Mouse (Mus musculus) brown adipose tissue, adult 24 weeks (tissue): ENCODE results near the gene Lrch4. TPM values are rescaled to one million over a fixed set of nuclear protein-coding genes. Genes with fewer than 3 reads are reported as not detected.

ENCODE experiments used
- H3K27ac ChIP-seq: fragments of 200-500 bp; replicated peaks from 2 replicates; pipeline ENCODE4 v1.5.1; 2012; ENCODE audit warnings: low read depth, mild to moderate bottlenecking, low read length
- H3K4me1 ChIP-seq: fragments of 200-500 bp; 2 replicates; pipeline ENCODE4 v1.6.1; 2012; ENCODE audit warnings: low read length, mixed read lengths; ENCODE audit not compliant: control insufficient read depth, insufficient read depth, insufficient read length
- H3K4me3 ChIP-seq: fragments of 200-500 bp; 2 replicates; pipeline ENCODE4 v1.5.1; 2012; ENCODE audit warnings: low read depth, mild to moderate bottlenecking, low read length, moderate library complexity; ENCODE audit not compliant: insufficient read depth
- polyA plus RNA-seq: library from polyadenylated mRNA; stranded (reverse); fragments of >200 nt; gene quantifications from 2 replicates; pipeline ENCODE4 v1.2.4, GENCODE M21; 2012; ENCODE audit not compliant: missing spikeins, insufficient read depth, insufficient read length

Lrch4 gene
- polyA plus RNA-seq, 1 experiment: 13.6 TPM

GRCm38 (mm10) chr5:137631171-137631570, 2.2 kb downstream of the Lrch4 start:
- H3K4me1 ChIP-seq: peaks cover 16% of the 10 kb centered on the region
- peak overlapping the region; percentile 82 for H3K4me3 ChIP-seq
- H3K27ac ChIP-seq: peak overlapping the region; percentile 78

GRCm38 (mm10) chr5:137631591-137631990, 2.7 kb downstream of the Lrch4 start:
- peaks cover 16% of the 10 kb centered on the region for H3K4me1 ChIP-seq
- peak overlapping the region; percentile 82 for H3K4me3 ChIP-seq
- H3K27ac ChIP-seq: peak overlapping the region; percentile 78

- H3K27ac ChIP-seq: no peak overlapping the region
- H3K4me3 ChIP-seq: no peak overlapping the region
- H3K4me1 ChIP-seq: peaks cover 16% of the 10 kb centered on the region
These were observed 4.6 kb downstream of the Lrch4 start for GRCm38 (mm10) chr5:137633397-137634084.

GRCm38 (mm10) chr5:137639472-137639871, 10.6 kb downstream of the Lrch4 start:
- Histone ChIP-seq H3K27ac (no peak overlapping the region), H3K4me1 (0 out of 2 replicates have a peak, but pooled peaks cover 2% of the 10 kb centered on the region), H3K4me3 (no peak overlapping the region)

GRCm38 (mm10) chr5:137641054-137641453, 12.1 kb downstream of the Lrch4 start, which contains the start of gene Sap25:
TSS of gene Sap25 (plus strand) at chr5:137641334.
- H3K4me3 ChIP-seq: no peak within 1 kb of the TSS

GRCm38 (mm10) chr5:137642886-137643285, 14.0 kb downstream of the Lrch4 start:
- Histone ChIP-seq H3K4me3 (no peak overlapping the region), H3K4me1 (0 out of 2 replicates have a peak, but pooled peaks cover 2% of the 10 kb centered on the region), H3K27ac (no peak overlapping the region)

More at GRCm38 (mm10) chr5:137641054-137641453, 12.1 kb downstream of the Lrch4 start, which contains the start of gene Sap25:
- 0 out of 2 replicates have a peak, but pooled peaks cover 2% of the 10 kb centered on the region for H3K4me1 ChIP-seq
- H3K27ac ChIP-seq: no peak within 1 kb of the TSS

- Histone ChIP-seq H3K4me1 (peaks cover 7% of the 10 kb centered on the region; the same call in 1 of the 2 replicates), H3K27ac (peak overlapping the region; percentile 48; the same call in 1 of the 2 replicates), H3K4me3 (peak overlapping the region; percentile 72)
These were observed 15.6 kb downstream of the Lrch4 start for GRCm38 (mm10) chr5:137644484-137644883.

- Histone ChIP-seq H3K27ac (peak overlapping the region; percentile 35), H3K4me1 (peaks cover 7% of the 10 kb centered on the region; the same call in 1 of the 2 replicates), H3K4me3 (peak overlapping the region; percentile 72)
These were observed 16.2 kb downstream of the Lrch4 start for GRCm38 (mm10) chr5:137645091-137645651.

GRCm38 (mm10) chr5:137645652-137646091, 16.8 kb downstream of the Lrch4 start, which contains the start of gene Irs3:
TSS of gene Irs3 (minus strand) at chr5:137645714.
- H3K4me3 ChIP-seq: peak within 1 kb of the TSS; percentile 72
- peaks cover 7% of the 10 kb centered on the region; the same call in 1 of the 2 replicates for H3K4me1 ChIP-seq
- peak within 1 kb of the TSS; percentile 35 for H3K27ac ChIP-seq

- Histone ChIP-seq H3K27ac (no peak overlapping the region), H3K4me1 (peaks cover 9% of the 10 kb centered on the region; the same call in 1 of the 2 replicates), H3K4me3 (no peak overlapping the region)
These were observed 19.1 kb downstream of the Lrch4 start for GRCm38 (mm10) chr5:137647827-137648601.

GRCm38 (mm10) chr5:137649251-137649650, 20.3 kb downstream of the Lrch4 start:
- Histone ChIP-seq H3K4me1 (peaks cover 6% of the 10 kb centered on the region; the same call in 1 of the 2 replicates), H3K4me3 (0 out of 2 replicates have a peak overlapping the region, but pooled peaks have one; percentile 26), H3K27ac (peak overlapping the region; percentile 98)

GRCm38 (mm10) chr5:137649669-137650571, 21.0 kb downstream of the Lrch4 start:
- peak overlapping the region; percentile 98 for H3K27ac ChIP-seq
- peak overlapping the region; percentile 26 for H3K4me3 ChIP-seq
- H3K4me1 ChIP-seq: peaks cover 6% of the 10 kb centered on the region; the same call in 1 of the 2 replicates

GRCm38 (mm10) chr5:137652474-137652873, 23.6 kb downstream of the Lrch4 start:
- peaks cover 6% of the 10 kb centered on the region; the same call in 1 of the 2 replicates for H3K4me1 ChIP-seq
- peak overlapping the region; percentile 57 for H3K27ac ChIP-seq
- no peak overlapping the region for H3K4me3 ChIP-seq

- no peak overlapping the region for H3K27ac ChIP-seq
- peaks cover 6% of the 10 kb centered on the region; the same call in 1 of the 2 replicates for H3K4me1 ChIP-seq
- H3K4me3 ChIP-seq: no peak overlapping the region
These were observed 24.4 kb downstream of the Lrch4 start for GRCm38 (mm10) chr5:137653366-137653765.
